Mouse (Mus musculus): ENCODE measurements around the gene Tmco4.

Gene Tmco4

DNA sequence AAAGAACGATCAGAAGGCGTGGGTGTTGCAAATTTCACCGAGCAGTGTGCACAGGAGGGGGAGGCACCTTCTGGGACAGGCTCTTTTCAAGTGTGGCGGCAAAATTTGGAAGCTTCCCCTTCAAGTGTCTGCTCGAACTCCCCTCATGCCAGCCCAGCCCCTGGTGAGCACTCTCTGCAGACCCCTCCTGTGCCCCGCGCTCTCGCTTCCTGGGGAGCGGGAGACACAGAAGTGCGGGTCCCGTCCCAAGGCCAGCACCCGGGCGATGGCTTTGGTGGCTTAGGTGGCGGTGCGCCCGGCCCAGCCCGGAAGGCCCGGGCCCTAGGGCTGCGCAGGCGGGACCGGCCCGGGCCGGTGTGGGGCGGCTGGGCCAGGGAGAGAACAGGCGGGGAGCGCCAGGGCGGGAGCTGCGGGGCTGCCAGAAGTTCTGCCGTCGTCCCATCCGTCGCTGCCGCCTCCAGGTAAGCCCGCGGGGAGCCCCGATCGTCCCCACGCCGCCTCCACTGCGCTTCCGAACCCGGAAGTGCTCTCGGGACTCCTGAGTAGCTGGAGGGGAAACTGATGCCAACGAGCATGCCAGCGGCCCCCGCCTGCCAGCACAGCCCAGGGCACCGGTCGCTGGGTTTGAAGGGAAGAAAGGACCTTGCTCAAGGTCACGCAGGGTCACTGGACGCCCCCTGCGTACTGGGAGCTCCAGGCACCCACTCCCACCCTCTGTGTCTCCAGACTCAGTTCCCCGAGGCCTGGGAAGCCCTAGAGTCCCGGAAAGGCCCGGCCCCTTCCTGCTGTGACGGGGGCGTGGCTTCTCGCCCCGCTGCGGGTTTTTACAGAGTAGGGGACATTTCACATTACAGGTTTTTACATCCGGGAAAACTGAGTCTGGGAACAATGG, at the start of gene Tmco4:
Gene Tmco4, plus strand, starts transcription at position 62 of the 892 bp plus-strand sequence.
- no peak for DNase-seq (ENCODE audit: low spot score)

- DNase-seq (ENCODE audit: low spot score) = no peak
Observed at GRCm38 (mm10) chr4:138925561-138925960, 47.1 kb upstream of the Tmco4 start.

DNA sequence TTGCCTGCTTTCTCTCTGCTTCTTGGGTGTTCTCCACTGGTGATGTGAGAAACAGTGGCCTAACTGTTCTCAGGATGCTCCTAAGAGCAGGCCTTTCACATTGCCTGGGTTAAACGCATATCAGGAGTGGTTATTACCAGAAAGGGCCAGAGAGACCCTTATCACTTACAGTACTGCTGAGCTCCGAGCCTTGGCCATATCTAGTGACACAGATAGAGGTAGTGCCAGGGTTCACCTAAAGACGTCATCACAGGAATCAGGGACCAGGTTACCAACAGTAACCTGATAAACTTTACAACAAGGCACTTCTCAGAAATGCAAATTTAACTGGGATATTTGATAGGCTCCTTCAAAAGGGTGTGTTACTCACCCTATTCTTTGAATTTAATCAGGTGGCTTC, 38.8 kb upstream of the Tmco4 start:
- no peak for DNase-seq (ENCODE audit: low spot score)

- no peak for DNase-seq (ENCODE audit: low spot score)
Observed at GRCm38 (mm10) chr4:138934456-138935145, 38.1 kb upstream of the Tmco4 start.

GRCm38 (mm10) chr4:138938495-138939269, 34.0 kb upstream of the Tmco4 start:
- DNase-seq (ENCODE audit: low spot score) = no peak

DNA sequence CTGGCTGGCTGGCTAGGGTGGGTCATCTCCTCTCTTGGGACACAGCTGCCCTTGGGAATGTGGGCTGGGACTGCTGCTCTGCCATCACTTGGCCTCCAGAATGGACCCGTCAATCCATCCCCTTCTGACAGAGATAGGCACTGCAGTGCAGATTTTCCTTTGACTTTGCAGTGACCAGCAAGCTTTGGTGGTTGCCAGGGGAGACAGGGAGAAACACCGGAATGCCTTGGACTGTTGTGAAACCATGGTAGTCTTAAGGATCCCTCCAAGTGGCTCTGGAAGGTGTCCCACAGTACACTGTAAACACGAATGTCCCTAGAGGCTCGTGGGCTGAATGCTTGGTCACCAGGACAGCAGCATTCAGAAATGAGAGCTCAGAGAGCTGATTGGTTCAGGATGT, 33.2 kb upstream of the Tmco4 start:
- DNase-seq (ENCODE audit: low spot score) = no peak

DNA sequence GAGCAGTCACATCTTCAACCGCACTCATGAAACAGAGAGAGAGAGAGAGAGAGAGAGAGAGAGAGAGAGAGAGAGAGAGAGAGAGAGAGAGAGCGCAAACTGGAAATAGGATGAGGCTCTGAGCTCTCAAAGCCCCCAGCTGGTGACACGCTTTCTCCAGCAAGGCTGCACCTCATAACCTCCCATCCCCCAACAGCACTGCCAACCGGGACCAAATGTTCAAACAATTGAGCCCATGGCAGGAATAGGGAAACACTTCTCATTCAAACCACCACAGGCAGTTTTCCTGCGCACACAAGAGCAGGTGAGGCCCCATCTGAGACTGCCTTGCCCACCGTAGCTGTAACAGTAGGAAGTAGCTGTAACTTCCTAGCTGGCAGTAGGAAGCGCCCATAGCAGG, 31.3 kb upstream of the Tmco4 start:
- DNase-seq (ENCODE audit: low spot score) = no peak

DNA sequence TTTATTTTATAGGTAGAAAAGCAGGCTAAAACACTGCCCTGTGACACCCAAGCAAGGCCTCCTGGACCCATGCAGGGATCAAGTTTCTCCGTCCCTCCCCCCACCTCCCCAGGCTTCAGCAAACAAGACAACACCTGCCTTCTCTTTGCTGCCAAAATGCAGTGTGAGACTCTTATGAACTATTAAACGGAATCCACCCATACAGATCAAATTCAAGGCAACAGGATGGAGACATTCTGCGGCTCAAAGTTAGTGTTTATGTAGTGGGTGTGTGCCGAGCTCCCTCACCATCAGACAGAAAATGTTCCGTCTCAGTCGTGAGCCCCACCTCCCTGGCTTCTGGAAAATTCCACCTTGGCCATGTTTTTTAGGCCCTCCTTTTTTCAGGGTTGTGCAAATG, 30.7 kb upstream of the Tmco4 start:
- DNase-seq (ENCODE audit: low spot score) = no peak

DNA sequence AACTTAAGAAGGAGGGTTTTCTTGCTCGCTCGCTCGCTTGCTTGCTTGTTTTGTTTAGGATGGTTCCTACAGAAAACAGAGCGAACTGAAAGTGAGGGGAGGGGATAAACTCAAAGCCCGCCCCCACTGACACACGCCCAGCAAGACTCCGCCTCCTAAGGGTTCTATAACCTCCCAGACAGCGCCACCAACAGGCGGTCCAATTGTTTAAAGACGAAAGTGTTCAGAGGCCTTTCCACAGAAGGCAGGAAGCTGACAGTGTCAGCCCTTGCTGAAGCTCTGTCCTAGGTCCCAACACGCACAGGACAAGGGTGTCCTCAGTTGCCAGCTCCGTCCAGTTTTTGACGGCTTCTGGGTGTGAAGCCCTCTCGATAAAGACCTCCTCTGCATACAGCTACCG, 29.0 kb upstream of the Tmco4 start:
- DNase-seq (ENCODE audit: low spot score) = no peak

DNA sequence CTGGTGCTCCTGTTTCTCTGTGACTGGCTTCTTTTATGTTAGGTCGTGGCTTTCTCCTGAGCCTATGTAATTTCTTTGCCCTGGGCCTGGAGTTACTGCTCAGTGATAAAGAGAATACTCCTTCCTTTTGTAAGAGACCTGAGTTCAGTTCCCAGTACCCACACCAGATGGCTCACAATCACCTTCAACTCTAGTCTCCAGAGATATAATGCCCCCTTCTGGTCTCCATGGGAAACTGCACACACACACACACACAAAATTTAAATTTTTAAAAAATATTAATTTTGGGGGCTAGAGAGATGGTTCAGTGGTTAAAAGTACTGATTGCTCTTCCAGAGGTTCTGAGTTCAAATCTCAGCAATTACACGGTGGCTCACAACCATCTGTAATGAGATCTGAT, 24.4 kb upstream of the Tmco4 start:
- DNase-seq (ENCODE audit: low spot score) = no peak

DNA sequence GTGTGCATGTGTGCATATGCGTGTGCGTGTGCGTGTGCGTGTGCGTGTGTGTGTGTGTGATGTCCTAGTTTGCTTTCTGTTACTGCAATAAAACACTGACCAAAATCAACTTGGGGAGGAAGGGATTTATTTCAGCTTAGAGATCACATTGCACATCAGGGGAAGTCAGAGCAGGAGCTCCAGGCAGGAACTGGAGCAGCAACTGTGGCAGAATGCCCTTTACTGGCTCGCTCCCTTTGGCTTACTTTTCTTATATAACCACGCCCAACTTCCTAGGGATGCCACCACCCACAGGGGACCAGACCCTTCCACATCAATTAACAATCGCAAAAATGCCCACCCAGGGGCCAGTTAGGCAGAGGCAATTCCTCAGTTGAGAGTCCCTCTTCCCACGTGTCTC, 14.1 kb upstream of the Tmco4 start:
- DNase-seq (ENCODE audit: low spot score) = no peak

DNA sequence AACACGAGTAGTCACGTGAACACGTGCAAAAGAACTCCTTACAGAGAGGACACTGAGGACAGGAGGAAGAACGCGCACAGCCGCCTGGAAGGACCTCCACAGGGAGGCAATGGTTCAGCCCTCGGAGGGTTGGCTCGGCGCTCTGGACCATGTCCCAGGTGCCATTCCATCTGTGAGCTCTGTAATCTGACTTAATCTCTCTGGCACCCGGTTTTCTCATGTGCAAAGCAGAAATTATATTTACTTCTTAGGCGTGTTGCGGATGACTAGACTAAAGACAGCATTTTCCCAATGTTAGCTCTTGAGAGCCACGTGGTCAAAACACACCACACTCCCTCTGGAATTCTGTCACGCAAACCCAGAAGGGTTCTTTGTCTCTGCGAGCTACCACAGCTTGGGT, 13.6 kb upstream of the Tmco4 start:
- no peak for DNase-seq (ENCODE audit: low spot score)

GRCm38 (mm10) chr4:138959926-138960325, 12.8 kb upstream of the Tmco4 start:
- DNase-seq (ENCODE audit: low spot score) = no peak

DNA sequence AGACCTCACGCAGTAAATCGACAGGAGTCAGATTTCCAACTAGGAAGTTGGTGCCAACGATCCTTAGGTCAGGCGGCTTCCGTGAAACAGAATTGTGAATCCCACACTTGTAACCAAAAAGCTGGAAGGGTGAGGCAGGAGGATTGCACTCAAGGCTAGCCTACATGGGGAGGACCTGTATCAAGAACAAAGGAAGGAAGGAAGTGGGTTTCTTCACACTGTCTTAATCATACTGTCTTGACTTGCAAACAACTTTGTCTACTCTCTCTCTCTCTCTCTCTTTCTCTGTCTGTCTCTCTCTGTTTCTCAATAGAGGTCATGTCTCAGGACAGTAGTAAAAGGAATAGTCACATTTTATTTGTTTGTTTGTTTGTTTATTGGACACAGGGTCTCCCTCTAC, 10.0 kb upstream of the Tmco4 start:
- no peak for DNase-seq (ENCODE audit: low spot score)

GRCm38 (mm10) chr4:138965871-138966270, 6.8 kb upstream of the Tmco4 start:
- no peak for DNase-seq (ENCODE audit: low spot score)

DNA sequence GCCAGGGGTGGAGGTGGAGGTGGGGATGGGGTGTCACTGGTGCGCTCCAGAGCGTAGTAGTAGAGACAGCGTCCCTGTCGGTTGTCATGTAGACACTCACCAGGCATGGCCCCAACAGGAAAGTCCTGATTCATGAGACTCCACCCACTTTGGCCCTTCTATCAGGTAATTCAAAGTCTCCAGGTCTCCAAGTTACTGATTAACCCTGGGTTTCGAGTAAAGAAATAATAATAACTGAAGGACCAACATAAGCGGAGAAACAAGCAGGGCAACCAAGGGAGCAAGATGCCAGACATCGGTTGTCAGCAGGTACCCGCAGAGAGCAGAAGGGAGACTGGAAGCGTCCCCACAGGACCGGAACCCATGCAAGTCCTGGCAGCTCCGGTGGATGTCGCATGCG, 5.8 kb upstream of the Tmco4 start, which contains the start of gene Rnf186:
Gene Rnf186, plus strand, starts transcription at position 247 of the 400 bp plus-strand sequence.
- DNase-seq (ENCODE audit: low spot score) = no peak

DNA sequence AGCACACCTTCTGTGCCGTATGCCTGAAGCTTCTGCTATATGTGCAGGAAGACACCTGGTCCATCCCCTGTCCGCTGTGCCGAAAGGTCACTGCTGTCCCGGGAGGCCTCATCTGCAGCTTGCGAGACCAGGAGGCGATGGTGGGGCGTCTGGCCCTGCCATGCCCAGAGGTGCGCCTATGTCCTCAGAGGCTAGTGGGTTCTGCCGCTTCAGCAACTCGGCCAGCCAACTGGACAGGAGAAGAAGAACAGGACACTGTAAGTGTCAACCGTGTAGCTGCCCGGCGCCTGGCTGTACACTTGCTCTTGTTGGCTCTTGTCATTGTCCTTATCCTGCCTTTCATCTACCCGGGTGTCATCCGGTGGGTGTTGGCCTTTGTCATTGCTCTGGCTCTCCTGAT, 5.2 kb upstream of the Tmco4 start:
- no peak for DNase-seq (ENCODE audit: low spot score)

DNA sequence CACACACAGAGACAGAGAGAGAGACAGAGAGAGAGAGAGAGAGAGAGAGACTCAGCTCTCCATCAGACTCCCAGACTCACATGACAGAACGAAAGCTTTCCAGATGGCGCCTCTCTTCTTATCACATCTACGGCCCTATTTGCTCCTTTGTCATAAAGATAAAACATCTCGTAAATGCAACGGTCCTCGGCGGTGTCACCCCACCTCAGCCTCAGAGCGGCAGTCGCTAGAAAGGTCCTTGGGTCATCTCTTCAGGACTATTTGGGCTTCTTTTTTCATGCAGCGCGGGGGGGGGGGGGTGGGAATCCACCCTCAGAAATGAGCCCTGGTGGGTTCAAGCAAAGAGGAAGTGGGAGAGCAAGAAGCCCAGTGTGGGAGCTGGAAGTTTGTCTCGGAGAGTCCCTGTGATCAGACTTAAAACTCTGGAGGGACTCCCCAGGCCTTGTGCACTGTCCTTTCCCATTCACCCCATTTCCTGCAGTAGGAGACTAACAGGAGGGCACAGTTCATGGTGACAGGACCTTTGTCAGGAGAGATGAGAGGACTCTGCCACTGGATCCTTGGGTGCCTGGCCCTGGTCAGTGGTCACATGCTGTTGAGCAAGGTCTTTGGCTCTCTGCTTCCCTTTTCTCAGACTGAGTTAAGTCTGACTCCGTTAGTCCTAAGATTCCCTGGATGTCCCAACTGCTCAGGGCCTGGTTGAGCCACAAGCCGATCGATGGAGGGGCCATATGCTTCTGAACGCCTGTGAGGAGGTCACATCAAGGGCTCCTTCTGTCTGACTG, 3.7 kb upstream of the Tmco4 start:
- no peak for DNase-seq (ENCODE audit: low spot score)

- no peak for DNase-seq (ENCODE audit: low spot score)
Observed at GRCm38 (mm10) chr4:138969736-138970135, 3.0 kb upstream of the Tmco4 start.

- no peak for DNase-seq (ENCODE audit: low spot score)
Observed at GRCm38 (mm10) chr4:138971371-138971770, 1.3 kb upstream of the Tmco4 start.

- DNase-seq (ENCODE audit: low spot score) = no peak
Observed at GRCm38 (mm10) chr4:138972139-138972826, 405 bp upstream of the Tmco4 start.

All from urinary bladder, postnatal 10 days (tissue).